Mouse (Mus musculus): Measurements from ENCODE around the gene Scn5a.

GRCm38 (mm10) chr9:119556043-119556442 is 22.8 kb downstream of the Scn5a start:
- TF ChIP-seq POLR2A (IDR thresholded peaks at IDR 0.05; ENCODE audit: control insufficient read depth in 1 of 2, insufficient read depth in 1 of 2, low read depth in 1 of 2, low read length in 2 of 2, poor library complexity in 1 of 2) = no peak
- no peak for TF ChIP-seq CHD1 (IDR thresholded peaks at IDR 0.05; ENCODE audit: low read depth, low read length)
- no peak for TF ChIP-seq KAT2A (conservative IDR thresholded peaks at IDR 0.05; ENCODE audit: low read depth, low read length)
- TF ChIP-seq ELF1 (IDR thresholded peaks at IDR 0.05; ENCODE audit: low read depth, low read length) = no peak
- no peak for TF ChIP-seq CTCF (IDR thresholded peaks at IDR 0.05 in 2 of 3, conservative IDR thresholded peaks at IDR 0.05 in 1 of 3; ENCODE audit: control insufficient read depth in 1 of 3, insufficient read depth in 1 of 3, low read depth in 2 of 3, low read length in 3 of 3, poor library complexity in 1 of 3, severe bottlenecking in 1 of 3)
- no peak for TF ChIP-seq E2F4 (IDR thresholded peaks at IDR 0.05; ENCODE audit: borderline replicate concordance, low read depth, low read length)
- TF ChIP-seq TBP (IDR thresholded peaks at IDR 0.05; ENCODE audit: low read depth, low read length) = no peak
- no peak for TF ChIP-seq UBTF (IDR thresholded peaks at IDR 0.05; ENCODE audit: borderline replicate concordance, insufficient read depth, low read depth, low read length)
- no peak for TF ChIP-seq MEF2A (IDR thresholded peaks at IDR 0.05; ENCODE audit: extremely low read depth, insufficient replicate concordance, low read depth, low read length, poor library complexity, severe bottlenecking)
- no peak for TF ChIP-seq USF2 (IDR thresholded peaks at IDR 0.05; ENCODE audit: borderline replicate concordance in 1 of 2, insufficient read depth in 1 of 2, low read depth in 1 of 2, low read length in 2 of 2)
- TF ChIP-seq ZNF384 (IDR thresholded peaks at IDR 0.05; ENCODE audit: low read depth, low read length) = no peak
- no peak for TF ChIP-seq USF1 (IDR thresholded peaks at IDR 0.05; ENCODE audit: low read depth, low read length)
